Mouse (Mus musculus) heart, postnatal 10 days (tissue): ENCODE results near the gene Nemf. TPM values are rescaled to one million over a fixed set of nuclear protein-coding genes. Genes with fewer than 3 reads are reported as not detected.
A peak's percentile ranks its signal among the peaks of the same experiment; 100 is the strongest.
"Not testable (repeated sequence)": the region's sequence is repeated elsewhere in the genome, so short reads cannot be mapped to it uniquely, and the experiment has no call there.

Experiments used
- DNase-seq, 2 experiments: peaks; one replicate each; pipeline ENCODE4 v3.0.0; 2021
- intact Hi-C: fragments of 180-260 bp; cut with DNase I; formaldehyde crosslinking; loops from one replicate; pipeline ENCODE4 v1.15.1; 2025
- total RNA-seq, 2 experiments: library from RNA; stranded (reverse); gene quantifications; 2 replicates each; pipeline ENCODE4 v1.2.3; 2021

Gene Nemf
- total RNA-seq, 2 experiments from 2014 or later: 29.1 to 32.4 TPM

DNA sequence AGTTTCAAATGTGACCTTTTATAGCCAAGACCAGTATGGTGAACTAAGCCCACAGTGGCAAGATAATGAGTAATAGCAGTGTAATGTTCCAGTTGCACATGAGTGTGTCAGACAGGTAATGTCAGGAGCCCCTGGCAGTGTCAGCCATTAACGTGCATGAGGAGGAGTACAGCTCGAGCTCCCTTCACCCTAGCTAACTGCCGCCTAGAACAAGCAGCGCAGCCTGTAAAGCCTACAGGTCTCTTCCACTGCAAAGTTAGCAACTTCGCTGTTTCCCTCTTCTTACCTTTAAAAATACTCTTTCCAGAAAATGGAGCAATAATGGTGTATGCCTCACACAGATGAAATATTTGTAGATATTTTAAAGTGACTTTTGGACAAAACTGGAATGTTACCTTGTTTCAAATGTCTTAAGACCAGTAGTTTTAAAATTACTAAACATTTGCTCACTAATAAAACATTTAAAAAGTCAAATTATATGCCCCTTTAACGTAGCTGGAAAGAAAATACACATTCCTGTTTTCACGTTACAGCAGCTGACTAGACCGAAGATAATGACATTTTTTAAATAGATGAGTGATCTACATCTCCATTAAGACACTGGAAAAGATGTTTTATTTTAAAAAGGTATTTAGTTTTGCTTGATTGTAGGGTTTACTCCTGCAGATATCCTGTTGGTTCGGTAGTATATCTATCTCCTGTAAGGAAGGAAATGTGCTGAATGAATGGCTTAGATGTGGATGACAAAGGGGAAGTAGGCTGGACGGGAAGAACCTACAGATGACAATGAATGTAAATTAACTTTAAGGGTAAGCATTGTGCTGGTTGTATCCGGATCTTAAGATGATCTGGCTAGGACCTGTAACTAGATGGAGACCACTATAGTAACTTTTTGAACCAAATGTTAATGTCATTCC, 17.1 kb upstream of the Nemf start:
- peak; percentile 35 for DNase-seq

GRCm38 (mm10) chr12:69372731-69373331, 15.9 kb upstream of the Nemf start:
- intact Hi-C loops: loop anchor here (1.0 to 10.0 kb wide), 6 partner anchors 49 to 200 kb away; no protein-coding TSS in a partner anchor

More for the DNA sequence above, 17.1 kb upstream of the Nemf start:
- intact Hi-C loops: loop anchor here (1.0 to 10.0 kb wide), 6 partner anchors 48 to 199 kb away; no protein-coding TSS in a partner anchor

DNA sequence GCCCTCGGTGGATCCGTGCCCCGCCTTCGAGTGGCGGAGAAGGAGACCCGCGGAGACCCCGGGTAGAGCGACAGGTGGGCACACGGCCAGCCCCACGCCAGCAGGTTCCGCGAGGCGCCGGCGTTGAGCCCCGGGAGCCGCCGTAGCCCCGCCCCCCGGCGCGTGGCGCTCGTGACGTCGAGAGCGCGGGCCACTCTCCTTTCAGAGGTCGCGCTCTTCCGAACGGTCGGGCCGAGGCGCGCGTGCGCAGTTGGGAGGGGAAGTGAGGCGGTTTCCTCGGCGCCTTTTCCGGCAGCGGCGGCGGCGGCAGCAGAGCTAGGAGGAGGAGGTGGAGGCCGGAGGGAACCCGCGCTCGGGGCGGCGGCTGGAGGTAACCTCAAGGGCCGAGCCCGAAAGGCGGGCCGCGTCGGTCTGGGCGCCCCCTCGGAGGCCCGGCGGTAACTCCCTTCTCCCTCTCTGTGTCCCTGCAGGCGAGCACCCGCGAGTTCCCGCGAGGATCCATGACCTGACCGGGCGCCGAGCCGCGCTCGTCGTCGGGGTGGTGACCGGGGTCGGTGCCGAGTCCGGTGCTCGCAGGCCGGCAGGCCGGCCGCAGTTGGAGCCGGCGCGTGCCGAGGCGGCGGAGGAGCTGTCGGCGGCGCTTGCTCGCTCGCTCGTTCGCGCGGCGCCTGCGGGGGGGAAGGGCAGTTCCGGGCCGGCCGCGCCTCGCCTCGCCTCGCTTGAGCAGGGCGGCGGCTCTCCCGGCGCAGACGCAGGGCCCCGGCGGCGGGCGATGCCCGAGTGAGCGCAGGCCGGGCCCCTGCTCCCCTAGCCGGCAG, 15.1 kb upstream of the Nemf start, which contains the start of the genes Arf6 and Gm9887:
Gene Arf6, plus strand, starts transcription at position 297 of the 818 bp plus-strand sequence.
Gene Gm9887, minus strand, starts transcription at position 605 of the 818 bp plus-strand sequence.
- peak; percentile 99 for DNase-seq
- intact Hi-C loops: loop anchor here (5.0 to 10.0 kb wide), 5 partner anchors 50 to 145 kb away; no protein-coding TSS in a partner anchor

More at GRCm38 (mm10) chr12:69372731-69373331, 15.9 kb upstream of the Nemf start:
- DNase-seq: peak; percentile 41 to 47

- intact Hi-C loops: loop anchor here (5.0 to 10.0 kb wide), 5 partner anchors 51 to 146 kb away; no protein-coding TSS in a partner anchor
- DNase-seq: no peak
Measured at GRCm38 (mm10) chr12:69371421-69371853, 14.5 kb upstream of the Nemf start.

DNA sequence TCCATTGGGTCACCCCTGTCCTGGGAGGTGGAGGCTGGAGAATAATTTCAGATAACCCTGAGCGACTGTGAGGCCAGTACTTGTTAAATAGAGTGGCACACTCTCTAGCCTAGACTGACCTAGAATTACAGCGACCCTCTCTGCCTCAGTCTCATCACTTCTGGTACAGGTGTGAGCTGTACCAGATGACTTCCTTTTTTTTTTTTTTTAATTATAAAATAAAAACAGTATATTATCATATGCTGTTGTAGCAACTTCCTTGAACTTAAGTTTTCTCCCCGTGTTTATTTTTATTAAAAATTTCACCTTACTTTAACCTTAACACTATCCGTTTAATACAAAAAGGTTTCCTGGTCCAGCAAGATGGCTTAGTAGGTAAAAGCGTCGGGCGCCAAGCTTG, 14.0 kb upstream of the Nemf start:
- intact Hi-C loops: loop anchor here (5.0 to 10.0 kb wide), 5 partner anchors 51 to 146 kb away; no protein-coding TSS in a partner anchor
- DNase-seq: no peak

DNA sequence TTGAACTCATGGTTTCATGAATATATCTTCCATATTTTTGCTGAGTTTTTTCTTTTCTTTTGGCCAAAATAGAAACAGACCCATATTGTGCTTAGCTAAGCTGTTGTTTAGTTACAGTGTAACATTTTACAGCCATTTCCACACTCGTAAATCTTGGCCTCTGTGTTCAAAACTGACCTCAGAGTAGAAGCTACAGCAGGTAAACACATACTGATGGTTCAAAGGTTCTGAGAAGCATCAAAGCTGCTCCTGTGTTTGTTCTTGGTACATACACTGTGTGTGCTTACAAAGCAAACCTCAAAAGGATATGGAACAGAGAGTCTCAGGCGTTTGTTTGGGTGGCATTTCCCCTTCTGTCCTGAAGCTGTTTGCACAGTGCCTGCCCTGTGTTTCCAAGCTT, 10.6 kb upstream of the Nemf start:
- DNase-seq: no peak
- intact Hi-C loops: no loop called here

DNA sequence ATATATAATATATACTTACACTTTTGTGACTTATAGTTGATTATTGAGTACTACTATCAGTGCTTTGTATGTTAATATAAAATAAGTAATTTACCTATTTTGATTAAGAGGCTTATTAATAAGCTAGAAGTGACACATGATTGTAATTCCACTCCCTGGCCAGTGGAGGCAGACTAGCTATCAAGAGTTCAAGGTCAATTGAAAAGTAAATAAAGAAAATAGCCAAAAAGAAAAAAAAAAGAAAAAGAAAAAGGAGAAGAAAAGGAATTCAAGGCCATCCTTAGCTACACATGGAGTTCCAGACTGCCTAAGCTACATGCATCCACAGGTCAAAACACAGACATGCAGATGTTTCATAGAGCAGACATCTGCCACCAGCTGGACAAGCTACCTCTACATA, 9.5 kb upstream of the Nemf start:
- no peak for DNase-seq
- intact Hi-C loops: no loop called here

- no peak for DNase-seq
- intact Hi-C loops: no loop called here
Measured at GRCm38 (mm10) chr12:69365757-69366156, 8.8 kb upstream of the Nemf start.

DNA sequence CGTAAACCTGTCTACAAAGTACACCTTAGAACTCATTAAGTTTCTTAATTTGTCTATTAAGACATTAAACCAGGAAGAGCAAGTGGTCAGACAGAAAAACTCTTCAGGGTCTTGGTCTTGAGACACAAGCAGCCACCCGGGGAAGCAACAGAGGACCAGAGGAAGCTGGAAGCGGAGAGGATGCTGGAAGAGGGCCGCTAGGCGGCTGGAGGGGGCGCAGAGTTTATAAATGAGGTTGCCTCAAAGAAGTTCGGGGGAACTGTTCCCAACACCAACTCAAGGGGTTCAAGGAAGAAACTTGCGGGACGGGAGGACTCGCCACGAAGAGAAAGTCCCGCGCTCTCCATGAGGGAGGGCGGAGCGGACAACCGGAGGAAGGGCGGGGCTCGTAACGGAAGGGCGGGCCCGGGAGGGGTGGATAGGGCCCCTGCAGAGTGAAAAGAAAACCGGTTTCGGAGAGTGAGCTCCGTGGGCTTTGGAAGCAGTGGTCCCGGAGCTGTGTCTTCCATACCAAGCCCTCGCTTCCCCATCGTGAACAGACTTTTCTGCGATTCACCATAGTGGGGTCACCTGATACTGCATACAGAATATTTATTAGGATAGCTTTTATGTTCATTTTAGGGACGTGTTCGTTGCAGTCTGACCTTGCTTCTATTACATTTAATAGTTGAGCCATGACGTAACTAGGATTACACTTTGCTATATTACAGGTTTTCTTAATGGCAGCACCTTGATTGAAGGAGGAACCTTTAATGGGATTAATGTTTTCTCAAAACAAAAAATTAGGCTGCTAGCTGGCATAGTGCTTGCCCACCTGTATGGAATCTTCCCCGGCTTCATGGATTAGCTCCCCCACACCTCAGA, 7.2 kb upstream of the Nemf start:
- peak; percentile 85 to 86 for DNase-seq
- intact Hi-C loops: loop anchor here (5.0 kb wide), 1 partner anchor 318 kb away; the partner anchor contains the start of gene Sos2

GRCm38 (mm10) chr12:69363110-69363509, 6.1 kb upstream of the Nemf start:
- intact Hi-C loops: loop anchor here (5.0 kb wide), 1 partner anchor 319 kb away; the partner anchor contains the start of gene Sos2
- not testable (repeated sequence) for DNase-seq

- intact Hi-C loops: loop anchor here (5.0 kb wide), 1 partner anchor 320 kb away; the partner anchor contains the start of gene Sos2
- no peak for DNase-seq
Measured at GRCm38 (mm10) chr12:69362388-69362787, 5.4 kb upstream of the Nemf start.

GRCm38 (mm10) chr12:69361919-69362318, 5.0 kb upstream of the Nemf start:
- no peak for DNase-seq
- intact Hi-C loops: loop anchor here (5.0 kb wide), 1 partner anchor 320 kb away; the partner anchor contains the start of gene Sos2

GRCm38 (mm10) chr12:69360997-69361899, 4.3 kb upstream of the Nemf start:
- intact Hi-C loops: loop anchor here (5.0 kb wide), 1 partner anchor 321 kb away; the partner anchor contains the start of gene Sos2
- DNase-seq: peak; percentile 99 to 100

DNA sequence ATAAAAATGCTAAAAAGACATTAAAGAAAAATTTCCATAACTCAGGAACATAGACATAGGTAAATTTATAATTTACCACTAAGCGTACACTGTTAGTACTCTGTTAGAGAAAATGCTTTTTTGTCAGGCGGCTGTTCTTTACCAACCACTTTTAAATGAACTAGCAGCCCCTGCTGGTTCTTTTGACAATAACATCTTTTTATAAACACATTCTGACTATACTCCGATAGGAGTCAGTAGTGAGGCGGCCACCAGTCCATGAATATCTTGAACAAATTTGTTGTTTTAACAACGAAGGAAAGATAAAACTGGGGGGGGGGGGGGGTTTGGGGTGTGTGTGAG, 3.7 kb upstream of the Nemf start:
- intact Hi-C loops: loop anchor here (5.0 kb wide), 1 partner anchor 322 kb away; the partner anchor contains the start of gene Sos2
- peak; percentile 75 to 83 for DNase-seq

- no peak for DNase-seq
- intact Hi-C loops: no loop called here
Measured at GRCm38 (mm10) chr12:69357300-69357646, 308 bp upstream of the Nemf start.

GRCm38 (mm10) chr12:69351685-69352084, 5.3 kb downstream of the Nemf start:
- intact Hi-C loops: no loop called here
- no peak for DNase-seq

- intact Hi-C loops: no loop called here
- no peak for DNase-seq
Measured at GRCm38 (mm10) chr12:69349928-69350327, 7.0 kb downstream of the Nemf start.

DNA sequence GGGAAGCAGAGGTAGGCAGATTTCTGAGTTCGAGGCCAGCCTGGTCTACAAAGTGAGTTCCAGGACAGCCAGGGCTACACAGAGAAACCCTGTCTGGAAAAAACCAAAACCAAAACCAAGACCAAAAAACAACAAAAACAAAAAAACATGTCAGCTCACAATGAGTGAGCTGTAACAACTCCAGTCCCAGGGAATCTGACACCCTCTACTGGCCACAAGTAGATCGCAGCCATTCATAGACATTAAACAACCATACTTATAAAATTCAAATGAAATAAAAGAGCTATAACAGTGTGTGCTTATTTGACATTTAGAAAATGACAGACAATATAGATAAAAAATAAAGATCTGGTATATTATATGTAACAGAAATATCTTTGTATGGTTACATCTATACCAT, 23.4 kb downstream of the Nemf start:
- intact Hi-C loops: no loop called here
- DNase-seq: peak; percentile 18 to 49
